Mouse (Mus musculus) heart, postnatal 4 days (tissue): ENCODE data around the gene Pnma1. TPM values are rescaled to one million over a fixed set of nuclear protein-coding genes. Genes with fewer than 3 reads are reported as not detected.

Experiments
- DNase-seq: peaks from one replicate; pipeline ENCODE4 v3.0.0; 2021
- total RNA-seq, 2 experiments: library from RNA; stranded (reverse); gene quantifications; 2 replicates each; pipeline ENCODE4 v1.2.3; 2021

The Pnma1 gene
- total RNA-seq, 2 experiments from 2014 or later: 0.54 to 0.62 TPM

GRCm38 (mm10) chr12:84178052-84178451 lies 29.8 kb upstream of the Pnma1 start:
- DNase-seq: no peak

GRCm38 (mm10) chr12:84176886-84177765 lies 28.8 kb upstream of the Pnma1 start:
- DNase-seq: no peak

GRCm38 (mm10) chr12:84176126-84176769 lies 28.0 kb upstream of the Pnma1 start:
- DNase-seq: peak; percentile 53

- DNase-seq: peak; percentile 87
Measured at GRCm38 (mm10) chr12:84175659-84176061, 27.4 kb upstream of the Pnma1 start.

- peak; percentile 58 for DNase-seq
Measured at GRCm38 (mm10) chr12:84174871-84175270, 26.6 kb upstream of the Pnma1 start.

- peak; percentile 52 for DNase-seq
Measured at GRCm38 (mm10) chr12:84174190-84174811, 26.0 kb upstream of the Pnma1 start.

GRCm38 (mm10) chr12:84173309-84173915 lies 25.1 kb upstream of the Pnma1 start:
- DNase-seq: no peak

- no peak for DNase-seq
Measured at GRCm38 (mm10) chr12:84172862-84173261, 24.6 kb upstream of the Pnma1 start.

- no peak for DNase-seq
Measured at GRCm38 (mm10) chr12:84172216-84172615, 23.9 kb upstream of the Pnma1 start.

- no peak for DNase-seq
Measured at GRCm38 (mm10) chr12:84170610-84171009, 22.3 kb upstream of the Pnma1 start.

GRCm38 (mm10) chr12:84165631-84166373 lies 17.5 kb upstream of the Pnma1 start:
- no peak for DNase-seq

- no peak for DNase-seq
Measured at GRCm38 (mm10) chr12:84163586-84164110, 15.4 kb upstream of the Pnma1 start.

GRCm38 (mm10) chr12:84163133-84163532 lies 14.8 kb upstream of the Pnma1 start:
- DNase-seq: peak; percentile 53

GRCm38 (mm10) chr12:84161616-84162433 lies 13.5 kb upstream of the Pnma1 start:
- peak; percentile 44 for DNase-seq

- no peak for DNase-seq
Measured at GRCm38 (mm10) chr12:84161116-84161515, 12.8 kb upstream of the Pnma1 start.

- DNase-seq: no peak
Measured at GRCm38 (mm10) chr12:84160491-84160890, 12.2 kb upstream of the Pnma1 start.

- no peak for DNase-seq
Measured at GRCm38 (mm10) chr12:84158156-84158555, 9.9 kb upstream of the Pnma1 start.

- no peak for DNase-seq
Measured at GRCm38 (mm10) chr12:84156210-84156609, 7.9 kb upstream of the Pnma1 start.

- DNase-seq: no peak
Measured at GRCm38 (mm10) chr12:84155523-84155871, 7.2 kb upstream of the Pnma1 start.

GRCm38 (mm10) chr12:84154786-84155522 lies 6.7 kb upstream of the Pnma1 start:
- DNase-seq: peak; percentile 82
